Mouse (Mus musculus): ENCODE results near the gene Fmnl1. TPM values are rescaled to one million over a fixed set of nuclear protein-coding genes. Genes with fewer than 3 reads are reported as not detected.
A peak's percentile ranks its signal among the peaks of the same experiment; 100 is the strongest.

The Fmnl1 gene
- polyA plus RNA-seq, 1 experiment: 8.4 TPM

- TF ChIP-seq CTCF (IDR thresholded peaks at IDR 0.05; ENCODE audit: extremely low read depth, insufficient read length, insufficient replicate concordance, low read depth, low read length) (no peak), POLR2A (IDR thresholded peaks at IDR 0.05; ENCODE audit: low read depth, low read length) (no peak)
Observed at GRCm38 (mm10) chr11:103244856-103245255, 73.9 kb downstream of the Fmnl1 start.

GRCm38 (mm10) chr11:103246081-103246730 is 75.3 kb downstream of the Fmnl1 start:
- Histone ChIP-seq H3K4me1 (ENCODE audit: control insufficient read depth, insufficient read depth, insufficient read length, low read length) (peaks cover 23% of the 10 kb centered on the region), H3K27me3 (ENCODE audit: control insufficient read depth, insufficient read depth, low read length) (no peaks in the 10 kb centered on the region), H3K36me3 (ENCODE audit: control insufficient read depth, insufficient read depth, low read length) (no peaks in the 10 kb centered on the region; the same call in 1 of the 2 replicates), H3K27ac (ENCODE audit: insufficient read depth, low read depth, low read length) (peak overlapping the region; percentile 70), H3K4me3 (ENCODE audit: low read depth, low read length) (no peak overlapping the region)
- WGBS: 16% methylated on average over 10 of the region's 10 CpGs
- no peak for TF ChIP-seq POLR2A (IDR thresholded peaks at IDR 0.05; ENCODE audit: low read depth, low read length)
- TF ChIP-seq CTCF (IDR thresholded peaks at IDR 0.05; ENCODE audit: extremely low read depth, insufficient read length, insufficient replicate concordance, low read depth, low read length): no peak

More at GRCm38 (mm10) chr11:103244856-103245255, 73.9 kb downstream of the Fmnl1 start:
- WGBS: 89% methylated on average over 4 of the region's 4 CpGs
- Histone ChIP-seq H3K4me1 (ENCODE audit: control insufficient read depth, insufficient read depth, insufficient read length, low read length) (peaks cover 29% of the 10 kb centered on the region), H3K4me3 (ENCODE audit: low read depth, low read length) (no peak overlapping the region), H3K27me3 (ENCODE audit: control insufficient read depth, insufficient read depth, low read length) (no peaks in the 10 kb centered on the region), H3K27ac (ENCODE audit: insufficient read depth, low read depth, low read length) (no peak overlapping the region), H3K36me3 (ENCODE audit: control insufficient read depth, insufficient read depth, low read length) (peaks cover 8% of the 10 kb centered on the region; the same call in 1 of the 2 replicates)

GRCm38 (mm10) chr11:103246731-103247290 is 75.9 kb downstream of the Fmnl1 start:
- WGBS: 32% methylated on average over 4 of the region's 4 CpGs
- no peaks in the 10 kb centered on the region; the same call in 1 of the 2 replicates for H3K36me3 ChIP-seq (ENCODE audit: control insufficient read depth, insufficient read depth, low read length)
- peaks cover 22% of the 10 kb centered on the region for H3K4me1 ChIP-seq (ENCODE audit: control insufficient read depth, insufficient read depth, insufficient read length, low read length)
- peak overlapping the region; percentile 70 for H3K27ac ChIP-seq (ENCODE audit: insufficient read depth, low read depth, low read length)
- no peak overlapping the region for H3K4me3 ChIP-seq (ENCODE audit: low read depth, low read length)
- TF ChIP-seq CTCF (IDR thresholded peaks at IDR 0.05; ENCODE audit: extremely low read depth, insufficient read length, insufficient replicate concordance, low read depth, low read length): no peak
- no peak for TF ChIP-seq POLR2A (IDR thresholded peaks at IDR 0.05; ENCODE audit: low read depth, low read length)
- no peaks in the 10 kb centered on the region for H3K27me3 ChIP-seq (ENCODE audit: control insufficient read depth, insufficient read depth, low read length)

DNA sequence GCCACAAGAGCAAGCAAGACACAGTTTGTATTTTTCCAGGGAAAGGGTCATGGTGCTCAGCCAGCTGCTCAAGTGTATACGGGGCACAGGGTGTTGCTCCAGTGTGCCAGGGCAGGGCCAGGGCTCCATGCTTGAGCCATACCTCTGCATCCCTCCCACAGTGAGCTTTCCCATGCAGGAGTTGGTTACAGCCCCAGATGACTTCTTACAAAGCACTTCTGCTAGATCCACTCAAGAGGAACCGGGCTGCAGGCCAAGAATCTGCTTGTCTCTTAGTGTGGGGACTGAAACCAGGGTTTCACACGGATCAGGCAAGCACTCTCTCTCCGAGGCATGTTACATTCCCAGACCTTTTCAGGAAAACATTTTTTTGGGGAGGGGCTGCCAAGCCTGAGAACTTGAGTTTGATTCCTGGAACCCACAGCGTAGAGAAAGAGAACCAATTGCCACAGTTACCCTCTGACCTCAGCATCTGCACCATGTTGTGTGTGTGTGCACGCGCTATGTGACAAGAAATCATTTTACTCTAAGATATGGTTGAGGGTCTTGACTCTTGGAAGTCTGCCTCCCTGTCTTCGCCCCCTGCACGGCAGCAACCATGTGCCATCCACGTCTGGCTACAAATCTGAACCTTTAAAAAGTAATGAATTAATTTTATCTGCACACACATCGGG is 76.7 kb downstream of the Fmnl1 start:
- TF ChIP-seq POLR2A (IDR thresholded peaks at IDR 0.05; ENCODE audit: low read depth, low read length): no peak
- TF ChIP-seq CTCF (IDR thresholded peaks at IDR 0.05; ENCODE audit: extremely low read depth, insufficient read length, insufficient replicate concordance, low read depth, low read length): no peak
- 67% methylated on average over 11 of the region's 11 CpGs for WGBS
- Histone ChIP-seq H3K4me1 (ENCODE audit: control insufficient read depth, insufficient read depth, insufficient read length, low read length) (peaks cover 30% of the 10 kb centered on the region), H3K27ac (ENCODE audit: insufficient read depth, low read depth, low read length) (peak overlapping the region; percentile 23; the same call in 1 of the 2 replicates), H3K4me3 (ENCODE audit: low read depth, low read length) (no peak overlapping the region), H3K27me3 (ENCODE audit: control insufficient read depth, insufficient read depth, low read length) (no peaks in the 10 kb centered on the region), H3K36me3 (ENCODE audit: control insufficient read depth, insufficient read depth, low read length) (no peaks in the 10 kb centered on the region; the same call in 1 of the 2 replicates)

Other genes with a start within 250 kb of the Fmnl1 start
- gene Kif18b, start 246.0 kb upstream of the Fmnl1 start, polyA plus RNA-seq (2012; rRNA removed): 2.2 and 5.0 TPM in 2 replicates
- 0.29 and 0.70 TPM in 2 replicates for gene C1ql1, start 224.4 kb upstream of the Fmnl1 start, polyA plus RNA-seq (2012; rRNA removed)
- 16.8 and 34.1 TPM in 2 replicates for gene Nmt1, start 142.9 kb upstream of the Fmnl1 start, polyA plus RNA-seq (2012; rRNA removed)
- gene Dcakd, start 142.8 kb upstream of the Fmnl1 start, polyA plus RNA-seq (2012; rRNA removed): 29.3 and 57.7 TPM in 2 replicates
- 3.1 and 4.8 TPM in 2 replicates for gene Plcd3, start 69.4 kb upstream of the Fmnl1 start, polyA plus RNA-seq (2012; rRNA removed)
- gene Acbd4, start 69.4 kb upstream of the Fmnl1 start, polyA plus RNA-seq (2012; rRNA removed): 89.3 and 234 TPM in 2 replicates
- 4.3 and 11.4 TPM in 2 replicates for gene Hexim1, start 54.9 kb upstream of the Fmnl1 start, polyA plus RNA-seq (2012; rRNA removed)
- 0.86 and 2.2 TPM in 2 replicates for gene Hexim2, start 38.7 kb upstream of the Fmnl1 start, polyA plus RNA-seq (2012; rRNA removed)
- 0.50 and 0.51 TPM in 2 replicates for gene 1700023F06Rik, start 37.5 kb downstream of the Fmnl1 start, polyA plus RNA-seq (2012; rRNA removed)
- gene Spata32, start 47.3 kb downstream of the Fmnl1 start, polyA plus RNA-seq (2012; rRNA removed): not detected in 2 replicates
- gene Map3k14, start 96.4 kb downstream of the Fmnl1 start, polyA plus RNA-seq (2012; rRNA removed): 9.9 and 12.7 TPM in 2 replicates
- 105 and 122 TPM in 2 replicates for gene Arhgap27, start 192.6 kb downstream of the Fmnl1 start, polyA plus RNA-seq (2012; rRNA removed)
- gene Plekhm1, start 241.6 kb downstream of the Fmnl1 start, polyA plus RNA-seq (2012; rRNA removed): 10.4 and 16.6 TPM in 2 replicates

Data from small intestine, adult 2 months (tissue).